Mouse (Mus musculus) heart, postnatal 36 days (tissue): ENCODE data around the gene Slpi. TPM values are rescaled to one million over a fixed set of nuclear protein-coding genes. Genes with fewer than 3 reads are reported as not detected.
A peak's percentile ranks its signal among the peaks of the same experiment; 100 is the strongest.
"Not testable (repeated sequence)": the region's sequence is repeated elsewhere in the genome, so short reads cannot be mapped to it uniquely, and the experiment has no call there.

Experiments used
- DNase-seq, 2 experiments: peaks; one replicate each; pipeline ENCODE4 v3.0.0; 2021 to 2022
- intact Hi-C: fragments of 180-260 bp; cut with DNase I; formaldehyde crosslinking; loops from one replicate; pipeline ENCODE4 v1.15.1; 2025
- total RNA-seq, 2 experiments: library from RNA; stranded (reverse); gene quantifications; 2 replicates each; pipeline ENCODE4 v1.2.3; 2021

Slpi gene
- total RNA-seq, 2 experiments from 2014 or later, result 8.0 to 11.0 TPM

GRCm38 (mm10) chr2:164385927-164386763 is 2.8 kb downstream of the Slpi start:
- intact Hi-C loops, result loop anchor here (5.0 kb wide), 1 partner anchor 284 kb away; no protein-coding TSS in a partner anchor
- DNase-seq, result no peak

- intact Hi-C loops, result no loop called here
- no peak for DNase-seq
Observed at GRCm38 (mm10) chr2:164383656-164384399, 5.1 kb downstream of the Slpi start.

GRCm38 (mm10) chr2:164382971-164383370 is 5.9 kb downstream of the Slpi start:
- intact Hi-C loops, result no loop called here
- no peak for DNase-seq

DNA sequence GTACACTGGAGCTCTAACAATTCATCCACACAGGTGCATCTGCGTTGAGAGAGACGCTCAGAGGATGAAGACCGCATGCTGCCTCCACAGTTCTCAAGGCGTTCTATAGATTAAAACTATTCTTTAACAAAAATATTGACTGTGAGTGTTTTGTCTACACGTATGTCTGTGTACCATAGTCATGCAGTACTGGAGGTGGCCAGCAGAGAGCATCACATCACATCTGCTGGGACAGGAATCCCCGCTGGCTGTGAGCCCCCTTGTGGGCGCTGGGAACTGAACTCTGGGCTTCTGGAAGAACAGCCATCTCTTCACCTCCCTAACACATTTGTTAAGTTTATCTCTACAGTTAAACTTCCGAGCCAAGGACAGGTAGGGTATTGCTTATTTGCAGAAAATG is 7.2 kb downstream of the Slpi start:
- no peak for DNase-seq
- intact Hi-C loops, result no loop called here

GRCm38 (mm10) chr2:164377478-164378426 is 11.1 kb downstream of the Slpi start:
- DNase-seq, result no peak
- intact Hi-C loops, result no loop called here

DNA sequence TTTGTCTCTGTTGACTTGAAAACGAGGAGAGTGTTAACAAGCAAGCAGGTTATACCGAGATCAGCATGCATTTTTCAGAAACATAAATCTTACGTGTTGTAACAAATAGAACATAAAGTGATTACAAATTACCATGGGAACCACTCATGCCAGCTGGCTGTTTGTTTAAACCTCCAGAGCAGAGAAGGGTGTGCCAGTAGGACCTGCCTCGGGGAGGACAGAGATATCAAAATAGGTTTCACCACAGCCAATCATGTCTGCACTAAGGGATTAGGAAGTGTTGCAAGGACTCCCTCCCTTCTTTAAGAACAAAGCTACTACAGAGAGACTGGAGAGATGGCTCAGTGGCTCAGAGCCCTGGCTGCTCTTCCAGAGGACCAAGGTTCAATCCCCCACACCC is 15.7 kb downstream of the Slpi start:
- intact Hi-C loops, result no loop called here
- DNase-seq, result no peak

DNA sequence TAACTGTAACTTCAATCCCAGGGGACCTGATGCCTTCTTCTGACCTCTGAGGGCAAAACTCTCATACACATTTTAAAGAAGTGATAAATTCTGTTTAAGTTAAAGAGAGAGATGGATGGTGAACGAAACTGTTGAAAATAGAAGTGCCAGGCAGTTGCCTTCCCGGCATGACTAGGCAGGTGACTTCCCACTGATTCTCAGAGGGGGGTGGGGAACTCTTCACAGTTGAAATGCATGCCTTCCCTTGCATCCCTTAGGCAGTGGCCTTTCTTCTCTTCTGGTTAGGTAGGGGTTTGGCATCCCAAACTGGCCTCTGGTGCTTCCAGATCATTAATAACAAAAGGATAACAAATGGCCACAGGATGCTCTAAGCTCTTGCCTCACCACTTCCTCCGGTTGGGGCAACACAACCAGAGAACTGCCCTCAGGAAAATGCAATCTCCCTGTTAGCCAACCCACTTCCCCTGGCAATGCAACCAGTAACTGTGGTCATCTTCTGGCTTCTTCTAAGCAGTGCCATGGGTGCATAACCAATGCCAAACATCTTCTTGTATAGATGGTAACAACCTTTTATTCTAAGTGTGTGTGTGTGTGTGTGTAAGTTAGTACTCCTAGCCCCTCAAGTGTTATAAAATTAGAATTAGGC is 16.4 kb downstream of the Slpi start:
- no peak for DNase-seq
- intact Hi-C loops, result no loop called here

DNA sequence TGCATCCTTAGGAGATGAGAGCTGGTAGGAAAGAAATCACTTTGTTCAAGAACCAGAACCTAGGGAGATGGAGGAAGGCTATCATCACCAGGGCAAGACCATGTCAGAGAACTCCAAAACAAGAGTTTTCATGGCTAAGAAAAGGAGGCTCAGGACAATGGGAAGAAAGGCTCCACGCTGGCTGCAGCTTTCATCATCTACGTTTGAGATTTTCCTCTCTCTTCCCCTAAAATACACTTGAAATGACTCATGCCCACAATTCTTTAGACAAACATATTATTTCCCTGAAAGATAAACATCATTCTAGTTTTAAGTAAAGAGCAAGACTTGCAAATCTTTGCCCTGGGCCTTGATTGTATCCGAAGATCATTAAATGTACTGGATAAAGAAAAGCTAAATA is 17.5 kb downstream of the Slpi start:
- DNase-seq, result no peak
- intact Hi-C loops, result no loop called here

GRCm38 (mm10) chr2:164368620-164369105 is 20.2 kb downstream of the Slpi start:
- DNase-seq, result no peak
- intact Hi-C loops, result no loop called here

- DNase-seq, result no peak
- intact Hi-C loops, result no loop called here
Observed at GRCm38 (mm10) chr2:164366947-164367346, 21.9 kb downstream of the Slpi start.

DNA sequence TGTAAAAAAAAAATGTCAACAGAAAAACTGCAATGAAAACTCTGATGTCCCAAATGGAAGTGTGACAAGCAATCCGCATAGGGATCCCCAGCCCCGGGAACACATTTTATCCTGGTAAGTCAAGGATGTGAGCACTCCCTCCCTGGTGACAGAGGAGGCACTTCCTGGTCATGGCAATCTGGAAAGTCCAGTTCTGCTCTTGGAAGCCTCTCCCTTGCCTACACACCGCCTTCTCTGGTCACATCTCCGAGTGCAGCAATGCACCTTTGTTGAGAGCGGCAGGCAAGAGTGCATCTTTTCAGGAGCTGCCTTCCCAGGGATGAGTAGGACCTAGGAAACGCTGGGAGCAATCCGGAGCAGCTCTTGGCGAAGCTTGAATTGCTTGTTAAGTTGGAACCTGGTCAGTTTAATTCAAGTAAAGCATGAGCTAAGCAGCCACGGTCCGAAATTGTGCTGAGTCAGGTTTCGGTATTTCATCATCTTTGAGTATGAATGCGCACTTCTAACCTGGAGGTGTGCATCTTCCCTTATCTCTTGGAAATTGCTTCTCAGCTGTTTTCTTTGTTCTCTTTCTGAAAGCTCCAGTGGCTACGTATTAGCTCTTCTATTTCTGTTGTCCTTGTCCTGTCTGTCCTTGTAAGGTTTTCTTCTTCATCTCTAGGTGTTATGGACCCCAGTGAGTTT is 27.8 kb downstream of the Slpi start:
- no peak for DNase-seq
- intact Hi-C loops, result no loop called here

- intact Hi-C loops, result no loop called here
- DNase-seq, result no peak
Observed at GRCm38 (mm10) chr2:164359668-164360067, 29.2 kb downstream of the Slpi start.

DNA sequence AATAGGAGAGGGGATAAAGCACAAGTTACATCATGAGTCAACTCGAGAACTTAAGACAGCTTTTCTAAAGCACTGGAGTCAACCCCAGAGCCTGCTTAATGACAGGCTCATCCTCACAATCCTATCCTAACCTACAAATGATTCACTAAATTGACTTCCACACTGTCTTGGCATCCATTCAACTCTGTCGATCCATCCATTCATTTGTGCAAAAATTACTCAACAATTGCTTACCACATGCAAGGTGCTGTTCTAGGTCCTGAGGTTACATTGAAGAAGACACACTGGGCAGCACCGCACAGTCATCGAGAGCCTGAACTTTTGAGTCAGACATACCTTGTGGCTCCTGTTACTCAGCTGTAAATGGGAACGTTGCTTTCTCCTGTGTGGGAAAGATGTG is 29.9 kb downstream of the Slpi start:
- no peak for DNase-seq
- intact Hi-C loops, result no loop called here

DNA sequence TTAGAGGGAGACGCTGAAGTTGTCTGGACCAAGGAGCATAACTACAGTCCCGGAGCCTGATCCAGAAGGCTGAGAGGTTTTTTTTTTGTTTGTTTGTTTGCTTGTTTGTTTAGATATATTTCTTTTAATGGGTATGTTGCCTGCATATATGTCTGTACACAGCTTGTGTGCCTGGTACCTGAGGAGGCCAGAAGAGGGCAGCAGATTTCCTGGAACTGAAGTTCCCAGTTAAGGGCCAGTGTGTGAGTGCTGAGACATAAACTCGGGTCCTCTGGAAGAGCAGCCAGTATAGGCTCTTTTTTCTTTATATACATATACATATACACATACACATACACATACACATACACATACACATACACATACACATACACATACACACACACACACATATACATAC is 30.5 kb downstream of the Slpi start:
- intact Hi-C loops, result no loop called here
- DNase-seq, result no peak

DNA sequence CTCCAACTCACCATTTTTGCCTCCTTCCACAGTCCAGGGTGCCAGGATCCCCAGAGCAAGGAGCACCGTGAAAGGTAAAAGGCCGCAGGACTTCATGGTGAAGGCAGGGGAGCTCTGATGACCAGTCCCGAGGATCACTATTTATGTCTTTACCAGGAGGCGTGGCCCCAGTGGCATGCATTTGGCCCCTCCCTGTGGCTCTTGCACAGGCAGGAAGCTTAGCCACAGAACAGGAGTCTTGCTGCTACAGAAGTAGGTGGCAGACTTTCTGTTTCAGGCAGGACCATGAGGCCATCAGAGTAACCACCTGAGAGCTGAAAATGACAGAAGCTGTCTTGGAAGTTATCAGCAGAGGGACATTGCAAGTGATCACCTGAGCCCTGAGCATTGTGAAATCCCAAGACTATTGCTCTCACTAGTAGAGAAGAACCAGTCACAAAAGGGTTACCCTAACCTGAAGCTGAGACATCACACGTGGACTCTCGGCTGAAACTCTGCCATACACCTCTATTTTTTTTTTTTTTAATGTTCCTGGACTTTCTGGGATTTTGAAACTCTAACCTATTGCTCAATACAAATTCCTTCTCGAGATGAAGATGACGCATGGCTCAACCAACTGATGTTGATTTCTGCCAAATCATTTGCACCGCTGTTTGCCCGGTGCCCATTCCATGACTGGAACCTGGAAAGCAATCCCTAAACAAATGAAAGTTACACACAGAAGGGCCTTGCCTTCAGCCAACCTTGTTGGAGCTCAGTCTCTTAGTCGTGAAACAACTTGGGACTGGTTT is 32.5 kb downstream of the Slpi start:
- intact Hi-C loops, result no loop called here
- DNase-seq, result no peak

DNA sequence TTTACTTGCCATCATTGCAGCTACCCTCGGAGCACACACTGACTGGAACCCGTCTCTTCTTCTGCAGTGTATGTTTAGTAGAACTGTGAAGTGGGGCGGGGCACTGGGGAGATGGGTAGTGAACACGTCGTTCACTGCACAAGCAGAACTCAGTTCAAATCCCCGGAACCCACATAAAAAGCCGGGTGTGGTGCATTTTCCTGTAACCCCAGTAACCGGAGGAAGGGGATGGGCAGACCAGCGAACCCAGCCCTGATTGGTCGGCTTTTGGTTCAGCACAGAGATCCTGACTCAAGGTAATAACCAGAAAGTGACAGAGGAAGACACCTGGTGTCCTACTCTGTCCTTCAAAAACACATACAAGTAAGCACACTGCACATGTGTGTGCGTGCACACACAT is 35.5 kb downstream of the Slpi start:
- no peak for DNase-seq
- intact Hi-C loops, result no loop called here

- DNase-seq, result no peak
- intact Hi-C loops, result no loop called here
Observed at GRCm38 (mm10) chr2:164352697-164353096, 36.2 kb downstream of the Slpi start.

DNA sequence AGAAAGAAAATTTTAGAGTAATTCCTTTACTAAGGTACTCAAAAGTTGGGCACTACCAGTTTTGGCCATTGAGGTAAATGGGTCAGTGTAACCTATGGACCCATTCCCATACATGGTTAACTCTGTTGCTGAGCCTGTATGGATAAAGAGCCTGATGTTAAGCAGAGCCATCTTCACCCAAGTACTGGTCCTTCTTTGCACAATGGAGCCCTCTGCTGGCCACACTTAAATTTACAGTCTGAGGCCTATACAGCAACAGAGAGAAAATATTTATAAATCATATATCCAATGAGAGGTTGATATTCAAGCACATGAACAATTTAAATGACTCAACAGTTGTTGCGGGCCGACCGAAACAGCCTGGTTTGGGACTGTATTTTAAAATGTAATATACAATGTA is 39.9 kb downstream of the Slpi start:
- peak in 1 of 2 experiments; percentile 10 for DNase-seq
- intact Hi-C loops, result loop anchor here (10.0 kb wide), 1 partner anchor 214 kb away; no protein-coding TSS in a partner anchor

GRCm38 (mm10) chr2:164347697-164348096 is 41.2 kb downstream of the Slpi start:
- not testable (repeated sequence) for DNase-seq
- intact Hi-C loops, result loop anchor here (2.0 to 10.0 kb wide), 2 partner anchors 213 to 245 kb away; no protein-coding TSS in a partner anchor
